Mouse (Mus musculus) spleen, postnatal 0 days (tissue): ENCODE measurements around the gene Olfr94. TPM values are rescaled to one million over a fixed set of nuclear protein-coding genes. Genes with fewer than 3 reads are reported as not detected.

ENCODE experiments used
- polyA plus RNA-seq: library from polyadenylated mRNA; unstranded; fragments of >200 nt; fragmentation: Nextera tagmentation; extraction: Ambion mirVana; gene quantifications from 2 replicates; pipeline ENCODE4 v1.2.1, GENCODE M21; 2015

Olfr94 gene
- polyA plus RNA-seq, result not detected in 2 replicates

GRCm38 (mm10) chr17:37200894-37201293, at the start of gene Olfr94:
Gene Olfr94 (minus strand): TSS chr17:37200994.

GRCm38 (mm10) chr17:37237230-37237629, 36.4 kb upstream of the Olfr94 start, which contains the start of gene Olfr97:
Gene Olfr97 (minus strand): TSS chr17:37237330.

DNA sequence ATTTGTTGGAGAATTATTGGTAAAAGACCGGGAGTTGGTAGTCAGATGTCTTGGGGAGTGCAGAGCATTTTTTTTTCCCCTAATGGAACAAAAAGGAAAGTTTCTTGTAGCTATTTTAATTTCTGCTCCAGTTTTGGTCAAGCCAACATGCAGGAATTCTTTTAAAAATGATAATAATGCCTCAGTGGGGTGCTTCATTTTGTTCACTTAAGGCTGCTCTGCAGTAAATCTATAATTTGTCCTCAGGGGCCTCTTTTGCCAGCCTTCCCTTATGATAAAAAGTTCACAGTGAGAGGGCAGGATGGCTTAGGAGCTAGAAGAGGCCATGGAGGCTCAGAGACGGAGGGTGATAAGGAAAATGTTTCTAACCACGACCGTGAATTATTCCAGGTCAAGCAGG, 19.1 kb upstream of the Olfr94 start, which contains the start of gene Olfr96:
Gene Olfr96 (plus strand): TSS at position 301 of the 400 bp plus-strand sequence.

DNA sequence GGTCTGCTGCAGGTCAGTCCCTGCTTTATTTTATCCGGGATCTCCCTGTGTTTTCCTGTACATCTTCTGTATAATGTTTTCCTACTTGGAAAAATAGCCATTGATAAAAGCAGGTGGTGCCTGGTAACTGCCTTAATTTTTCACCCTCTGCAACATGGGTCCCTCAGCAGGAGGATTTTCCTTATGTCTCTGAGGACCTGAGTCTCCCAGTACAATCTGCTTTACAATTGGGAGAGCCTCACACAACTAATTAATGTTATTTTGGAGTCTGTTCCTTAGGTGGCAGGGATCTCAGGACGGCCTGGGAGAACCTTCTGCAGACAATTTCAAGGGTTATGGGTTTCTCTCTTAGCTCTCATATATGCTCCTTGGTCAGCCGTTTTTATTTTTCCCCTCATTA, 12.2 kb upstream of the Olfr94 start, which contains the start of gene Olfr95:
Gene Olfr95 (minus strand): TSS at position 101 of the 400 bp plus-strand sequence.

GRCm38 (mm10) chr17:37193656-37194055, 7.1 kb downstream of the Olfr94 start, which contains the start of gene Ubd:
Gene Ubd (plus strand): TSS chr17:37193892.

GRCm38 (mm10) chr17:37161394-37161793, 39.4 kb downstream of the Olfr94 start, which contains the start of gene Olfr93:
Gene Olfr93 (minus strand): TSS chr17:37161494.

Other genes with a start within 250 kb of the Olfr94 start
- 47.2 and 52.0 TPM in 2 replicates for gene Ppp1r11, start 249.3 kb downstream of the Olfr94 start, polyA plus RNA-seq
- gene Znrd1, start 242.4 kb downstream of the Olfr94 start, polyA plus RNA-seq, result 39.7 and 42.5 TPM in 2 replicates
- 2.0 and 2.8 TPM in 2 replicates for gene Znrd1as, start 242.4 kb downstream of the Olfr94 start, polyA plus RNA-seq
- not detected in 2 replicates for gene 2410137M14Rik, start 219.8 kb downstream of the Olfr94 start, polyA plus RNA-seq
- gene H2-M5, start 211.5 kb downstream of the Olfr94 start, polyA plus RNA-seq, result 0.25 TPM in 1 of 2 replicates, not detected in the other
- 8.1 and 9.5 TPM in 2 replicates for gene Zfp57, start 199.8 kb downstream of the Olfr94 start, polyA plus RNA-seq
- gene Mog, start 177.6 kb downstream of the Olfr94 start, polyA plus RNA-seq, result not detected in 2 replicates
- 3.6 and 5.4 TPM in 2 replicates for gene Gabbr1, start 155.0 kb downstream of the Olfr94 start, polyA plus RNA-seq
- gene Olfr90, start 112.5 kb downstream of the Olfr94 start, polyA plus RNA-seq, result not detected in 2 replicates
- gene Olfr91, start 102.7 kb downstream of the Olfr94 start, polyA plus RNA-seq, result not detected in 2 replicates
- not detected in 2 replicates for gene Olfr92, start 80.9 kb downstream of the Olfr94 start, polyA plus RNA-seq
- not detected in 2 replicates for gene Olfr93, start 39.5 kb downstream of the Olfr94 start, polyA plus RNA-seq
- 0.28 TPM in 1 of 2 replicates, not detected in the other for gene Ubd, start 7.1 kb downstream of the Olfr94 start, polyA plus RNA-seq
- gene Olfr95, start 12.1 kb upstream of the Olfr94 start, polyA plus RNA-seq, result not detected in 2 replicates
- not detected in 2 replicates for gene Olfr96, start 19.2 kb upstream of the Olfr94 start, polyA plus RNA-seq
- not detected in 2 replicates for gene Olfr97, start 36.3 kb upstream of the Olfr94 start, polyA plus RNA-seq
- not detected in 2 replicates for gene Olfr98, start 62.8 kb upstream of the Olfr94 start, polyA plus RNA-seq
- 5.1 and 6.1 TPM in 2 replicates for gene H2-M3, start 69.2 kb upstream of the Olfr94 start, polyA plus RNA-seq
- gene Olfr99, start 82.5 kb upstream of the Olfr94 start, polyA plus RNA-seq, result not detected in 2 replicates
- not detected in 2 replicates for gene Olfr101, start 103.3 kb upstream of the Olfr94 start, polyA plus RNA-seq
- not detected in 2 replicates for gene Olfr102, start 116.1 kb upstream of the Olfr94 start, polyA plus RNA-seq
- not detected in 2 replicates for gene Olfr103, start 138.7 kb upstream of the Olfr94 start, polyA plus RNA-seq
- gene Olfr104-ps, start 158.6 kb upstream of the Olfr94 start, polyA plus RNA-seq, result not detected in 2 replicates
- not detected in 2 replicates for gene Olfr105-ps, start 178.0 kb upstream of the Olfr94 start, polyA plus RNA-seq
- gene Olfr106-ps, start 189.4 kb upstream of the Olfr94 start, polyA plus RNA-seq, result not detected in 2 replicates
- gene Olfr107, start 198.2 kb upstream of the Olfr94 start, polyA plus RNA-seq, result not detected in 2 replicates
- not detected in 2 replicates for gene Olfr108, start 244.5 kb upstream of the Olfr94 start, polyA plus RNA-seq